Mouse (Mus musculus): ENCODE measurements around the gene Pdx1. TPM values are rescaled to one million over a fixed set of nuclear protein-coding genes. Genes with fewer than 3 reads are reported as not detected.
A peak's percentile ranks its signal among the peaks of the same experiment; 100 is the strongest.

Gene Pdx1
- polyA plus RNA-seq, 1 experiment from 2014 or later, result not detected

DNA sequence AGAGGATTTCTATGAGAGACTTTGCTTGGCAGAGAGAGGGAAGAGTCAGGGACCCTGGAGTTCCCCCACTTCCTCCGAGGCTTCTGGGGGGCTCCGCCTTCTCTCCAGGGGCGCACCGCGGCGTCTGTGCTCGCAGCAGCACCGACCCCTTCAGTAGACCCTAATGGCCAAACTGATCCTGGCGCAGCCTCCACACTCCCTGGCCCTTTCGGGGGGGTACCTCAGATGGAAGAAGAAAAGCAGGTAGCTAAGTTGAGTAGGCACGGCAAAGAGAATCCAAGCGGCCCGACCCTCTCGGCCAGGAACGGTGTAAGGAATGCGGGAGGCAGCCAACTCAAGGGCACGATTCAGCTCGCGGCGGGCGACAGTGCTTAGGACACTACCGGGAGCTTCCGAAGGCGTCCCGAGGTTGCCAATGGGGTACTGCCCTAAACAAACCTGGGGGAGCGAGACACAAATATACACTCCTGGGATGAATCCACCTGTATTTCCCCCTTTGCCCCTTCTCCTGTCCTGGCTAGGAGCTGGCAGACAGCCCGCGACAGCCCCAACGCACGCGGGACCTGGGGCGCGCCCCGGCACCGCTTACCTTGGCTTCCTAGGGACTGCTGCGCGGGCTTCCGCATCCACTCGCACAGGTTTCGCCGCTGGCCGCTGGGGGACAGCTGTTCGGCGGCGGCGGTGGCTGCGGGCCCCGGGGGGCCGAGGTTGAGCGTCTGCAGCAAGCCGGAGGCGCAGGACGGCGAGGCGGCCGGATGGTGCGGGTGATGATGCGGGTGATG is 36.3 kb downstream of the Pdx1 start:
- H3K9me3 ChIP-seq (ENCODE audit: control insufficient read depth, low read length), result no peaks in the 10 kb centered on the region
- no peak overlapping the region for H3K9ac ChIP-seq (replicated peaks; ENCODE audit: low read depth, low read length)
- no peaks in the 10 kb centered on the region for H3K36me3 ChIP-seq (ENCODE audit: control insufficient read depth, insufficient read depth, low read length)
- H3K4me1 ChIP-seq (ENCODE audit: control insufficient read depth, insufficient read depth, low read length), result peaks cover 4% of the 10 kb centered on the region; the same call in 1 of the 2 replicates
- no peak overlapping the region for H3K4me2 ChIP-seq (ENCODE audit: low read depth, low read length)
- H3K27ac ChIP-seq (ENCODE audit: low read depth, low read length), result no peak overlapping the region
- peaks cover 94% of the 10 kb centered on the region for H3K27me3 ChIP-seq (ENCODE audit: control insufficient read depth, insufficient read depth, low read length)
- no peak for ATAC-seq (ENCODE audit: low read depth)
- WGBS, result under 1% methylated on average over 45 of the region's 58 CpGs
- H3K4me3 ChIP-seq (ENCODE audit: low read depth, low read length), result 0 out of 2 replicates have a peak overlapping the region, but pooled peaks have one; percentile 1

GRCm38 (mm10) chr5:147306638-147307397 is 37.1 kb downstream of the Pdx1 start, which contains the start of gene Cdx2:
Gene Cdx2 (minus strand): TSS chr5:147307270.
- Histone ChIP-seq H3K36me3 (ENCODE audit: control insufficient read depth, insufficient read depth, low read length) (no peaks in the 10 kb centered on the region), H3K4me1 (ENCODE audit: control insufficient read depth, insufficient read depth, low read length) (peaks cover 4% of the 10 kb centered on the region; the same call in 1 of the 2 replicates), H3K27ac (ENCODE audit: low read depth, low read length) (no peak within 1 kb of the TSS), H3K4me3 (ENCODE audit: low read depth, low read length) (0 out of 2 replicates have a peak within 1 kb of the TSS, but pooled peaks have one; percentile 1), H3K9me3 (ENCODE audit: control insufficient read depth, low read length) (no peaks in the 10 kb centered on the region), H3K27me3 (ENCODE audit: control insufficient read depth, insufficient read depth, low read length) (peaks cover 95% of the 10 kb centered on the region), H3K9ac (replicated peaks; ENCODE audit: low read depth, low read length) (no peak within 1 kb of the TSS), H3K4me2 (ENCODE audit: low read depth, low read length) (no peak within 1 kb of the TSS)
- WGBS, result under 1% methylated on average over 61 of the region's 63 CpGs
- ATAC-seq (ENCODE audit: low read depth), result peak; percentile 34; the same call in 1 of the 2 replicates

DNA sequence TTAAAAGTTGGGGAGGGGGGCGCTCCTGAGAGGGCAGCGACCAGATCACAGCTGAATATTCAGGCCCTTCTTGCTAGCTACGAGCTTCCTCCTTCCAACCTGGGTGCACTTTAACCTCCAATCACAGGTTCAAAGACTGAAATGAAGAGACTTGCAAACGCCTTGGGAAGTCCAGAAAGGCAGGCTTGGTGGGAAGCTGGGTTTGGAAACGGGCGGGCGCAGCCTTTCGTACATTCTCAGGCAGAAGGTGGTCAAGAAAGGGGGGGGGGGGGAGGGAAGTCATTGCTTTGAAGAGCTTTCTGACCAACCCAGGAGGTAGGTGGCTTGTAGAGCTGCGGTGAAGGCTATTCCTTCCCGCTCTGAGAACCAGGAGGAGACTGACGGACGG is 37.6 kb downstream of the Pdx1 start:
- no peak for ATAC-seq (ENCODE audit: low read depth)
- Histone ChIP-seq H3K4me3 (ENCODE audit: low read depth, low read length) (no peak overlapping the region), H3K27ac (ENCODE audit: low read depth, low read length) (no peak overlapping the region), H3K4me2 (ENCODE audit: low read depth, low read length) (no peak overlapping the region), H3K36me3 (ENCODE audit: control insufficient read depth, insufficient read depth, low read length) (no peaks in the 10 kb centered on the region), H3K9me3 (ENCODE audit: control insufficient read depth, low read length) (no peaks in the 10 kb centered on the region), H3K27me3 (ENCODE audit: control insufficient read depth, insufficient read depth, low read length) (peaks cover 95% of the 10 kb centered on the region), H3K4me1 (ENCODE audit: control insufficient read depth, insufficient read depth, low read length) (peaks cover 4% of the 10 kb centered on the region; the same call in 1 of the 2 replicates), H3K9ac (replicated peaks; ENCODE audit: low read depth, low read length) (no peak overlapping the region)
- WGBS, result 1% methylated on average over 12 of the region's 12 CpGs

GRCm38 (mm10) chr5:147308451-147308850 is 38.7 kb downstream of the Pdx1 start:
- no peak for ATAC-seq (ENCODE audit: low read depth)
- Histone ChIP-seq H3K36me3 (ENCODE audit: control insufficient read depth, insufficient read depth, low read length) (no peaks in the 10 kb centered on the region), H3K27me3 (ENCODE audit: control insufficient read depth, insufficient read depth, low read length) (peaks cover 92% of the 10 kb centered on the region), H3K4me3 (ENCODE audit: low read depth, low read length) (no peak overlapping the region), H3K9ac (replicated peaks; ENCODE audit: low read depth, low read length) (no peak overlapping the region), H3K9me3 (ENCODE audit: control insufficient read depth, low read length) (no peaks in the 10 kb centered on the region), H3K4me1 (ENCODE audit: control insufficient read depth, insufficient read depth, low read length) (peaks cover 4% of the 10 kb centered on the region; the same call in 1 of the 2 replicates), H3K27ac (ENCODE audit: low read depth, low read length) (no peak overlapping the region), H3K4me2 (ENCODE audit: low read depth, low read length) (no peak overlapping the region)
- 10% methylated on average over 9 of the region's 9 CpGs for WGBS

GRCm38 (mm10) chr5:147309786-147310185 is 40.0 kb downstream of the Pdx1 start:
- Histone ChIP-seq H3K27ac (ENCODE audit: low read depth, low read length) (no peak overlapping the region), H3K36me3 (ENCODE audit: control insufficient read depth, insufficient read depth, low read length) (no peaks in the 10 kb centered on the region), H3K4me2 (ENCODE audit: low read depth, low read length) (no peak overlapping the region), H3K27me3 (ENCODE audit: control insufficient read depth, insufficient read depth, low read length) (peaks cover 91% of the 10 kb centered on the region), H3K9ac (replicated peaks; ENCODE audit: low read depth, low read length) (no peak overlapping the region), H3K9me3 (ENCODE audit: control insufficient read depth, low read length) (no peaks in the 10 kb centered on the region), H3K4me1 (ENCODE audit: control insufficient read depth, insufficient read depth, low read length) (peaks cover 4% of the 10 kb centered on the region; the same call in 1 of the 2 replicates), H3K4me3 (ENCODE audit: low read depth, low read length) (no peak overlapping the region)
- no peak for ATAC-seq (ENCODE audit: low read depth)
- WGBS, result 6% methylated on average over 2 of the region's 2 CpGs

GRCm38 (mm10) chr5:147312830-147313685 is 43.3 kb downstream of the Pdx1 start:
- no peak overlapping the region for H3K4me3 ChIP-seq (ENCODE audit: low read depth, low read length)
- H3K4me2 ChIP-seq (ENCODE audit: low read depth, low read length), result no peak overlapping the region
- H3K27ac ChIP-seq (ENCODE audit: low read depth, low read length), result no peak overlapping the region
- WGBS, result 1% methylated on average over 27 of the region's 27 CpGs
- peaks cover 91% of the 10 kb centered on the region for H3K27me3 ChIP-seq (ENCODE audit: control insufficient read depth, insufficient read depth, low read length)
- no peak overlapping the region for H3K9ac ChIP-seq (replicated peaks; ENCODE audit: low read depth, low read length)
- no peaks in the 10 kb centered on the region for H3K4me1 ChIP-seq (ENCODE audit: control insufficient read depth, insufficient read depth, low read length)
- ATAC-seq (ENCODE audit: low read depth), result no peak
- no peaks in the 10 kb centered on the region for H3K36me3 ChIP-seq (ENCODE audit: control insufficient read depth, insufficient read depth, low read length)
- no peaks in the 10 kb centered on the region for H3K9me3 ChIP-seq (ENCODE audit: control insufficient read depth, low read length)

GRCm38 (mm10) chr5:147314646-147315431 is 45.1 kb downstream of the Pdx1 start:
- Histone ChIP-seq H3K36me3 (ENCODE audit: control insufficient read depth, insufficient read depth, low read length) (no peaks in the 10 kb centered on the region), H3K4me1 (ENCODE audit: control insufficient read depth, insufficient read depth, low read length) (no peaks in the 10 kb centered on the region), H3K9ac (replicated peaks; ENCODE audit: low read depth, low read length) (no peak overlapping the region), H3K4me2 (ENCODE audit: low read depth, low read length) (no peak overlapping the region), H3K9me3 (ENCODE audit: control insufficient read depth, low read length) (no peaks in the 10 kb centered on the region), H3K27me3 (ENCODE audit: control insufficient read depth, insufficient read depth, low read length) (peaks cover 76% of the 10 kb centered on the region), H3K4me3 (ENCODE audit: low read depth, low read length) (no peak overlapping the region), H3K27ac (ENCODE audit: low read depth, low read length) (no peak overlapping the region)
- under 1% methylated on average over 39 of the region's 39 CpGs for WGBS
- ATAC-seq (ENCODE audit: low read depth), result peak; percentile 33; the same call in 1 of the 2 replicates

DNA sequence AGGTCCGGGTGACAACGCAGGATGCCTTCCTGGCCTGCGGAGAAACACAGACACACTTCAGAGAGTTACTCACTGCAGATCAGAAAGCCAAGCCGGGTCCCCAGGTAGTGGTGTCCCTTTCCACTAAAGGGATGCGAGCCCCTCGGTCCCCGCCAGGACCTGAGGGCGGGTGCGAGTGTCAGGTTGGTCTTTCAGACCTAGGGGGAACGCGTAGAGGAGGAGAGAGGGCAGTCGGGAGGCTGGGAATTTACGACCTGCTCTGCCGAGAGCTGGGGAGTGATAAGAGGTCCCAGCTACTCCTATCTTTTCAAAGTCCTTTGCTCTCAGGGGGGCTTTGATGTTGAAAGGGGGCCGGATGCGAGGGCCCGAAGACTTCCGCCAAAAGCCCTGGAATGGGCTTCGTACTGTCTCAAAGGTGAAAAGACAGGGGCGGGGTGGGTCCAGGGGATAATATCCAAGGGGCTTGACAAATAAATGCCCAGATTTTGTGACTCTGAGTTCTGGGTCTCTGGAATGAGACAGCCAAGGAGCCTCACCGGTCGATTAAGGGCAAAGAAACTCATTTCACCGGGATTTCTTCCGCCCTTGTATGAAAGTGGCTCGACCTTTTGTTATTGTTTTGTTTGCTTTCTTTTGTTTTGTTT is 45.8 kb downstream of the Pdx1 start:
- Histone ChIP-seq H3K9me3 (ENCODE audit: control insufficient read depth, low read length) (no peaks in the 10 kb centered on the region), H3K27ac (ENCODE audit: low read depth, low read length) (no peak overlapping the region), H3K36me3 (ENCODE audit: control insufficient read depth, insufficient read depth, low read length) (no peaks in the 10 kb centered on the region), H3K27me3 (ENCODE audit: control insufficient read depth, insufficient read depth, low read length) (peaks cover 69% of the 10 kb centered on the region), H3K4me3 (ENCODE audit: low read depth, low read length) (no peak overlapping the region), H3K4me1 (ENCODE audit: control insufficient read depth, insufficient read depth, low read length) (no peaks in the 10 kb centered on the region), H3K4me2 (ENCODE audit: low read depth, low read length) (no peak overlapping the region), H3K9ac (replicated peaks; ENCODE audit: low read depth, low read length) (no peak overlapping the region)
- ATAC-seq (ENCODE audit: low read depth), result no peak
- under 1% methylated on average over 25 of the region's 25 CpGs for WGBS
